Mouse (Mus musculus): ENCODE data around the gene Ddc. TPM values are rescaled to one million over a fixed set of nuclear protein-coding genes. Genes with fewer than 3 reads are reported as not detected.
A peak's percentile ranks its signal among the peaks of the same experiment; 100 is the strongest.

The Ddc gene
- total and polyA plus RNA-seq, 2 experiments from 2014 or later: 140 to 248 TPM

- peak; percentile 81 for ATAC-seq (ENCODE audit: insufficient read depth, low read depth)
These were observed 22.7 kb downstream of the Ddc start for GRCm38 (mm10) chr11:11875230-11875629.

GRCm38 (mm10) chr11:11873023-11873908, 24.7 kb downstream of the Ddc start:
- Histone ChIP-seq H3K4me1 (ENCODE audit: control insufficient read depth, insufficient read depth) (peaks cover 57% of the 10 kb centered on the region), H3K4me2 (ENCODE audit: low read depth, low read length) (no peak overlapping the region), H3K27me3 (ENCODE audit: control insufficient read depth, insufficient read depth, low read length) (no peaks in the 10 kb centered on the region), H3K9me3 (replicated peaks; ENCODE audit: control insufficient read depth, low read length) (no peaks in the 10 kb centered on the region), H3K4me3 (ENCODE audit: low read depth, low read length) (no peak overlapping the region), H3K9ac (replicated peaks; ENCODE audit: low read depth, low read length) (no peak overlapping the region), H3K36me3 (replicated peaks; ENCODE audit: control insufficient read depth, insufficient read depth, low read length) (no peaks in the 10 kb centered on the region), H3K27ac (ENCODE audit: low read depth) (peak overlapping the region; percentile 78)
- TF ChIP-seq CTCF (IDR thresholded peaks at IDR 0.05; ENCODE audit: low read depth): no peak
- no peak for TF ChIP-seq EP300 (IDR thresholded peaks at IDR 0.05; ENCODE audit: low read depth)
- ATAC-seq (ENCODE audit: insufficient read depth, low read depth) (peak; percentile 37; the same call in 1 of the 2 replicates), DNase-seq (ENCODE audit: low spot score) (no peak)
- 65% methylated on average over 20 of the region's 20 CpGs for WGBS

More at GRCm38 (mm10) chr11:11875230-11875629, 22.7 kb downstream of the Ddc start:
- Histone ChIP-seq H3K4me2 (ENCODE audit: low read depth, low read length) (no peak overlapping the region), H3K9ac (replicated peaks; ENCODE audit: low read depth, low read length) (no peak overlapping the region), H3K4me1 (ENCODE audit: control insufficient read depth, insufficient read depth) (peaks cover 70% of the 10 kb centered on the region), H3K9me3 (replicated peaks; ENCODE audit: control insufficient read depth, low read length) (no peaks in the 10 kb centered on the region), H3K27me3 (ENCODE audit: control insufficient read depth, insufficient read depth, low read length) (no peaks in the 10 kb centered on the region), H3K36me3 (replicated peaks; ENCODE audit: control insufficient read depth, insufficient read depth, low read length) (no peaks in the 10 kb centered on the region), H3K27ac (ENCODE audit: low read depth) (peak overlapping the region; percentile 86), H3K4me3 (ENCODE audit: low read depth, low read length) (no peak overlapping the region)
- WGBS: 19% methylated on average over 2 of the region's 2 CpGs
- TF ChIP-seq CTCF (IDR thresholded peaks at IDR 0.05; ENCODE audit: low read depth) (no peak), EP300 (IDR thresholded peaks at IDR 0.05; ENCODE audit: low read depth) (no peak)
- peak; percentile 83 for DNase-seq (ENCODE audit: low spot score)

- WGBS: 30% methylated on average over 3 of the region's 3 CpGs
- no peak for ATAC-seq (ENCODE audit: insufficient read depth, low read depth)
These were observed 25.7 kb downstream of the Ddc start for GRCm38 (mm10) chr11:11872140-11872795.

GRCm38 (mm10) chr11:11871197-11871813, 26.6 kb downstream of the Ddc start:
- 47% methylated on average over 5 of the region's 5 CpGs for WGBS
- no peak for TF ChIP-seq EP300 (IDR thresholded peaks at IDR 0.05; ENCODE audit: low read depth)
- TF ChIP-seq CTCF (IDR thresholded peaks at IDR 0.05; ENCODE audit: low read depth): no peak
- 0 out of 2 replicates have a peak overlapping the region, but pooled peaks have one; percentile 11 for H3K9ac ChIP-seq (replicated peaks; ENCODE audit: low read depth, low read length)
- no peaks in the 10 kb centered on the region for H3K9me3 ChIP-seq (replicated peaks; ENCODE audit: control insufficient read depth, low read length)
- H3K4me1 ChIP-seq (ENCODE audit: control insufficient read depth, insufficient read depth): peaks cover 52% of the 10 kb centered on the region
- no peak for DNase-seq (ENCODE audit: low spot score)
- H3K27me3 ChIP-seq (ENCODE audit: control insufficient read depth, insufficient read depth, low read length): no peaks in the 10 kb centered on the region
- peak overlapping the region; percentile 78; the same call in 1 of the 2 replicates for H3K27ac ChIP-seq (ENCODE audit: low read depth)
- ATAC-seq (ENCODE audit: insufficient read depth, low read depth): no peak
- no peaks in the 10 kb centered on the region for H3K36me3 ChIP-seq (replicated peaks; ENCODE audit: control insufficient read depth, insufficient read depth, low read length)
- H3K4me3 ChIP-seq (ENCODE audit: low read depth, low read length): no peak overlapping the region
- no peak overlapping the region for H3K4me2 ChIP-seq (ENCODE audit: low read depth, low read length)

More at GRCm38 (mm10) chr11:11872140-11872795, 25.7 kb downstream of the Ddc start:
- DNase-seq (ENCODE audit: low spot score): no peak
- Histone ChIP-seq H3K4me1 (ENCODE audit: control insufficient read depth, insufficient read depth) (peaks cover 53% of the 10 kb centered on the region), H3K27ac (ENCODE audit: low read depth) (peak overlapping the region; percentile 78), H3K27me3 (ENCODE audit: control insufficient read depth, insufficient read depth, low read length) (no peaks in the 10 kb centered on the region), H3K4me2 (ENCODE audit: low read depth, low read length) (no peak overlapping the region), H3K4me3 (ENCODE audit: low read depth, low read length) (no peak overlapping the region), H3K36me3 (replicated peaks; ENCODE audit: control insufficient read depth, insufficient read depth, low read length) (no peaks in the 10 kb centered on the region), H3K9me3 (replicated peaks; ENCODE audit: control insufficient read depth, low read length) (no peaks in the 10 kb centered on the region), H3K9ac (replicated peaks; ENCODE audit: low read depth, low read length) (no peak overlapping the region)
- TF ChIP-seq CTCF (IDR thresholded peaks at IDR 0.05; ENCODE audit: low read depth) (no peak), EP300 (IDR thresholded peaks at IDR 0.05; ENCODE audit: low read depth) (no peak)

DNA sequence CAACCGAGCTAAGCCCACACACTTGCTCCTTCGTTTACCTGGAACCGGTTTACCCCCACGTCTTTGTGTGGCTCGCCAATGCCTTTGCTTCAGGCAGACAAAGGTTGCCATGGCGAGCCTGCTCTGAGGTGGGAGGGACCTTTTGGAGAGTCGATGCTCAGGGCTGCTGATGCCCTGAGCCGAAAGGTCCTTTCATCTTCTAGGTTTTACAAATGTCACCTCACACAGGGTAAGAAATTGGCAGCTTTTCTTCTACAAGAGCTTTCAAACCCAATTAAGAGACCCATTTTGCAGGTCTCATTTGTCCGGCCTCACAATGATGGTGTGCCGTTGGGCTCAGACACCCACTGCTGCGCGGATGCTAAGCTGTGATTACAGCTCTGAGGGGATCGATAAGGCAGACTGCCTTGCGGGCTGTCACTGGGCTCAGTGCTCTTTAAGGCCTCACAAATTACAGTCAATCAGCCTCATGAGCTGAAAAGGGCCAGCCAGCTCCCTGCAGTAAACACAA, 29.9 kb downstream of the Ddc start:
- H3K27me3 ChIP-seq (ENCODE audit: control insufficient read depth, insufficient read depth, low read length): no peaks in the 10 kb centered on the region
- no peak overlapping the region for H3K4me2 ChIP-seq (ENCODE audit: low read depth, low read length)
- 35% methylated on average over 14 of the region's 14 CpGs for WGBS
- H3K9me3 ChIP-seq (replicated peaks; ENCODE audit: control insufficient read depth, low read length): no peaks in the 10 kb centered on the region
- H3K36me3 ChIP-seq (replicated peaks; ENCODE audit: control insufficient read depth, insufficient read depth, low read length): no peaks in the 10 kb centered on the region
- peaks cover 22% of the 10 kb centered on the region for H3K4me1 ChIP-seq (ENCODE audit: control insufficient read depth, insufficient read depth)
- no peak for ATAC-seq (ENCODE audit: insufficient read depth, low read depth)
- DNase-seq (ENCODE audit: low spot score): no peak
- no peak overlapping the region for H3K27ac ChIP-seq (ENCODE audit: low read depth)
- TF ChIP-seq EP300 (IDR thresholded peaks at IDR 0.05; ENCODE audit: low read depth) (no peak), CTCF (IDR thresholded peaks at IDR 0.05; ENCODE audit: low read depth) (no peak)
- H3K4me3 ChIP-seq (ENCODE audit: low read depth, low read length): no peak overlapping the region
- H3K9ac ChIP-seq (replicated peaks; ENCODE audit: low read depth, low read length): no peak overlapping the region
